Mouse (Mus musculus): Measurements from ENCODE around the gene Selenof. TPM values are rescaled to one million over a fixed set of nuclear protein-coding genes. Genes with fewer than 3 reads are reported as not detected.
A peak's percentile ranks its signal among the peaks of the same experiment; 100 is the strongest.

The Selenof gene
- total RNA-seq, 2 experiments from 2014 or later: 224 to 252 TPM

GRCm38 (mm10) chr3:144565212-144565611 lies 4.9 kb upstream of the Selenof start:
- no peak for DNase-seq

- DNase-seq: peak; percentile 18
Observed at GRCm38 (mm10) chr3:144568861-144569361, 1.2 kb upstream of the Selenof start.

DNA sequence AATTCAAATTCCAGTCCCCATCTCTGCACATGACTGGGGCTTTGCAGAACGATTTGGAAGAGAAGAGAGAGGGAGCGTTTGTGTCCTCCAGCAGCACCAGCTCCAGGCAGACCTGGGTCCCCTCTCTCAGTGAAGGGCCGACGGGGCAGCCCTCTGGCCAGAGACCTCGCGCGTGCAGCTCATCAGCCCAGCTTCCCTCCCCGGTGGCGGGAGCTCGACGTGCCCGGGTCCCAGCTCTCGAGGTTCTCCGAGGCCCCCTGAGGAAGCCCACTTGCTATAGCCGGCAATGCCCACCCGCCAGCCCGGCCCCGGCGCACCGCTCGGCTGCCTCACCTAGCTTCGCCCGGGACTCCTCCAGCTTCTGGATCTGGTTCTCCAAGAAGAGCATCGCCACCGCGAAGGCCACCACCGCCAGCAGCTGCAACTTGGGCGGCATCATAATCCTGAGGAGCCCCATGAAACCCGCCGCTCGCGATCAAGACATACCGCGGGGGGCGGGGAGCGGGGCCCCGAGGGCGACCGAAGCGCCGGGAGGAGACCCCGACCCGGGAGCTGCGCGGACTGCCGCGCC lies 618 bp upstream of the Selenof start:
- DNase-seq: peak; percentile 52

DNA sequence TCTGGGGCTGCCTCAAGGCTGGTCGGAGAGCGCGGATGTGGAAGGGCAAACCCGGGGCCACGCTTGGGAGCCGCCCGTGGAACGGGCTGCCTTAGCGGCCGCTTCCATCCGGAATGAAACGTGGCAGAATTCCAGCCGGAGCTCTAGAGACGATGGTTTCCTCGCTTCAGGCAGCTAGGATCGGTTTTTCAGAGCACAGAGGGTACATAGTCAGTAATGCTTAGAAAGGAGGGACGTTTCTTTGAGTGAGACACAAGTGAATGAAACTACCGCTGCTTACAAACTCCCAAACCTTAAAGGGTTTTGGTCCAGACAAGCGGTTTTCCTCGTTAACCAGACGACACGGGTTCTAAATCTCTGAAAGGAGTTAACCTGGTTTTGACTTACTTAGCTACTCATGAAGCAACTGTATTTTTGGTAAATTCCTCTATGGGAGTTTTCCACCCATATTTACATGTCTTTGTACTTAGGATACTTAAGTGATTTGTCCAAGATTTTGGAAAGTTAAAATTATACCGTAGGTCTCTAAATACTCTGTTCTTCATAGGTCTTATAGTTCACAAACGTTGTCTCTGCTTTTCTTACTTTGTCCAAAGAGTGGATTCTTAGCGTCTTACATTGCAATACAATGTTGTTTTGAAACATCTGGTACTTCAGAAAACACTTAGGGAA lies 848 bp downstream of the Selenof start:
- DNase-seq: no peak

- DNase-seq: no peak
Observed at GRCm38 (mm10) chr3:144574256-144574655, 4.2 kb downstream of the Selenof start.

GRCm38 (mm10) chr3:144577366-144578340 lies 7.5 kb downstream of the Selenof start:
- DNase-seq: no peak

DNA sequence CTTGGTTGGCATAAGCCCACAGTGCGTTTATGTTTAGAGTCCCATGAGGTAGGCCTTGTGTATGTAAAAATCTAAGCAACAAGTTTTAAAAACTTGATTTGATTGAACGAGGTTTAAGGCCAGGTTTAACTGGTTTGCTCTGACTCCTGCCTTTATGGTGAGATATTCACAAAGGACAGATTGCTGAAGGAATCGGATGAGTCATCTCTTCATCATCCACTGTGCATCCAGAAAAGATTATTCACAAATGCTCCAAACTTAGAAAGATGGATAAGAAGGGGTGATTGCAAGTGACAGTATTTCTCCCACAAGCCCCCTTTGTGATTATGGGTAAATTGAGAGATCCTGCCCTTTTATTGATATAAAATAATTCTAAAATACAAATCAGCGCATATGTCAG lies 8.8 kb downstream of the Selenof start:
- no peak for DNase-seq

GRCm38 (mm10) chr3:144579796-144580195 lies 9.7 kb downstream of the Selenof start:
- DNase-seq: no peak

DNA sequence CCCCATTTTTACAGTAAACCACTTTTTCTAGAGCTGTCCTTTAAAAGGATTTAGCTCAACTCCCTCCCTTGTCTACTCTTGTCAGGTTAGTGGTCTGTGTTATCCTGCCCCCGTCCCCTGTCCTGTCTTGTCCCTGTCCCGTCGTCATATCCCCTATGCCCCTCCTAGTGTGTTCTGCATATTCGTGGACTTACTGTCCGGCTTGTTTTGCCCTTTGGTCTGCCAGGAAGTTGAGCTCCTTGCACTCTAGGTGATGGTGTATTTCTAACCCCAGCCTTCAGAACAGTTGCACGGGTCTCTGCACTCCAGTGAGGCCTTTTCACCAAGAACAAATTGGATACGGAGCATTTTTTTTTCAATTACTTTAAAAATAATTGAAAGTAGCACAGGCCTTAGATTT lies 10.2 kb downstream of the Selenof start:
- no peak for DNase-seq

- no peak for DNase-seq
Observed at GRCm38 (mm10) chr3:144581842-144582241, 11.7 kb downstream of the Selenof start.

- DNase-seq: no peak
Observed at GRCm38 (mm10) chr3:144582306-144582705, 12.2 kb downstream of the Selenof start.

DNA sequence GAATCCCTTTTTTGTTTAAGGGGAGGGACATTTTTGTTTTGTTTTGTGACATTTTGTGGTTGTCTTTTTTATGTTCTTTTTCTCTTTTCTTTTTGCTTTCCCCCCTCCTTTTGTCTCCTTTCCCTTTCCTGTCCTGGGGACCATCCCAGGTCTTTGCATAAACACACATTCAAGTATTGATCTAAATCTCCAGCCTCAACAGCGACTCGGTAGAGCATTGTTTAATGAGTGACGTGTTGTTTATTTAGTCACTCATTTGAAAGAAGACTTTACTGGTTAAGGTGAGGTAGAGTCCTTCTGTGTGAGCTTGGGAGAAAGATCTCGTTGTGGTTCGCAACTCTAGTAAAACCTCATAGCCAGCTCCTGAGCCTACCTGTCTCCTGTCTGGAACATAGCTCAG lies 13.7 kb downstream of the Selenof start:
- DNase-seq: no peak

- no peak for DNase-seq
Observed at GRCm38 (mm10) chr3:144584789-144585553, 14.9 kb downstream of the Selenof start.

GRCm38 (mm10) chr3:144586731-144587130 lies 16.6 kb downstream of the Selenof start:
- peak; percentile 31 for DNase-seq

GRCm38 (mm10) chr3:144589189-144589890 lies 19.2 kb downstream of the Selenof start:
- no peak for DNase-seq

DNA sequence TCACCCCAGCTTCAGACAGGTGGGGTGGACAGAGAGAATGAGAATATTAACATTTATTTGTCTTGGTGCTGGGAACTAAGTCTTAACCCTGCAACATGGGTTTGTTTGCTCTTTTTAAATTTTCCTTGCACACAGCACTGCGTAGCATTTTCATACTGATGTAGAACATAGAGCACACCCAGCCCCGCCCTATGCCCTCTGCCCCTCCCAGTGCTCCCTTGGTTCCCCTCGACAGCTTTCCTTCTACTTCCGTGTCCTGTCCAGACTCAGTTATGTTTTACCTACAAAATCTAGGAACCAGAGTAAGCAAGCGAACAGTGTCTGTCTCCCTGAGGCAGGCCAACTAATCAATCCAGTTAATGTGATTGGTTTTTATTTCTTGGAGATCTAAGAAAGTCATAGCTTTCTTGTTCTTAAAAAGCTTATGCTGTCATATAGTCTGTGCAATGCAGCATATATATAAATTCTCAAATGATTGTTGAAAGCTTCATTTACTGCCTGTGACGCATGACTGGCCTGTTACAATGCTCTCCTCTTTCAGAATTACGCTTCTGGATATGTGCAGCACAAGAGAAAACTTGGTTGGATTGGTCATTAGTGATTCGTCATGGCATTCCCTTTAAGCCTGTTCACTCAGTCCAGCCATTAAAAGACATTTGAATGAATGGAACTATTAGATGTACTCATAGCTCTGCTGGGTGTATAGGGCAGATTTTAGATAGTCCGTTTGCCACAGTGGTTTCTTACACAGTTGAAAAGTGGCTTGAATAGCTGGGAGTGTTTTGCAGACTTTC lies 23.1 kb downstream of the Selenof start:
- no peak for DNase-seq

- DNase-seq: no peak
Observed at GRCm38 (mm10) chr3:144597121-144597520, 27.0 kb downstream of the Selenof start.

DNA sequence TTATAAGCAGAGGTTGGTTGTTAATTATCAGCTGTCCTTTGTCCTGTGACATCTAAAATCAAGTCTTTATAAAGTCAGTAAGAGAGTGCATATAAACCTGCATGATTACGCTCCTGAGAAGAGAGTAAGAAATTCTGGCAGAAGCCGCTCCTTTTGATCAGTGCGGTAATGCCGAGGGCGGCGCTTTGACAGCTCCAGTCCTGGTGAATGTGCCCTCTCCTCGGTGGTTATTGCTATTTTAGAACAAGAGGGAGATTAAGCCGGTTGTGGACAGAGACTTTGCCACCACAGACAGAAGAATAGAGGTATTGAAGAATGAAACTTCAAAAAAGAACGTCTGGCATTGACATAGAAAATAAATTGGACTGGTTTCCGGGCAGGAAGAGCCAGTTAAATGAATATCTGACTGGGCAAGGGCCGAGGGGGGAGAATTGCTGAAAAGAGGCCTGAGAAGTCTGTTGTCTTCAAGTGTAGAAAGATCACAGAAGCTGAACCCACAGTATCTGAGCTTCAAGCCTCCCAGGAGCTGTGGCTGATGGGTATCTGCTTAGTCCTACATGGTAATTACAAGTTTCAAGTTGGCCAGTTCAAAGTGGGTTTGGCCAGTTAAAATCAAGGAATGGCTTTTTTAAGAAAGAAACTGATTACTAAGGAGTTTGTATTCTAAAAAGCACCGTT lies 27.8 kb downstream of the Selenof start:
- no peak for DNase-seq

GRCm38 (mm10) chr3:144602413-144602812 lies 32.3 kb downstream of the Selenof start:
- DNase-seq: no peak

DNA sequence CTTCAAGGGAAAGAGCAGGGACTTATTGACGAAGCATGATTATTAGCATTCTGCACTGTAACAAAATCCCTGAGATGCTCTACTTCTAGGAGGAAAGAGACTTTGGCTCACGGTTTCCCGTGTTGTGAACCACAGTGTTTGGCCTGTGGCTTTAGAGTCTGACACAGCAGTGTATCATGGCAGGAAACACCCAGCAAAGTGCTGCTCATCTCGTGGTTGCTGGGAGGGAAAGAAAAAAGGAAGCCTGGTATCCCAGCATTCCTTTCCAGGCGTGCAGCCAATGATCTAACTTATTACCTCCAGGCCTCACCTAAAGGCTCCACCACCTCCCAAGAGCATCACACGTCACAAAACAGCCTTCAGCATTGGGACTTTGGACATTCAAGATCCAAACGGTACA lies 32.7 kb downstream of the Selenof start:
- no peak for DNase-seq
